Mouse (Mus musculus): Measurements from ENCODE around the gene Hist1h2af. TPM values are rescaled to one million over a fixed set of nuclear protein-coding genes. Genes with fewer than 3 reads are reported as not detected.

Hist1h2af gene
- total RNA-seq, 2 experiments from 2014 or later: 49.0 to 131 TPM

Small RNA genes lying within 50 kb of the gene (microRNA-seq; reads per million reads assigned to microRNA genes)
- gene Gm44297 (0 reads per million in 2 experiments), gene Gm44359 (0 reads per million in 2 experiments), gene Gm44394 (0 reads per million in 2 experiments), gene n-TStga1 (0 to 0.48 reads per million in 2 experiments)

Other genes starting within 250 kb of the Hist1h2af start
- gene Zfp322a, start 164.7 kb upstream of the Hist1h2af start, total RNA-seq (2021): 10 to 100 TPM; 18.8 to 21.7 TPM
- gene Abt1, start 110.0 kb upstream of the Hist1h2af start, total RNA-seq (2021): 1 to 10 TPM; 4.5 to 5.0 TPM
- gene Btn1a1, start 68.0 kb upstream of the Hist1h2af start, total RNA-seq (2021): not detected
- gene Btn2a2, start 45.0 kb upstream of the Hist1h2af start, total RNA-seq (2021): not detected
- 100 to 1,000 TPM; 465 to 538 TPM for gene Hist1h4h, start 2.9 kb upstream of the Hist1h2af start, total RNA-seq (2021)
- gene Hist1h3g, start 1.5 kb downstream of the Hist1h2af start, total RNA-seq (2021): 10 to 100 TPM; 13.1 to 34.3 TPM
- 1 to 10 TPM; 3.7 to 7.4 TPM for gene Hist1h2bh, start 9.5 kb downstream of the Hist1h2af start, total RNA-seq (2021)
- gene Hist1h3f, start 10.1 kb downstream of the Hist1h2af start, total RNA-seq (2021): 10 to 100 TPM; 21.6 to 40.3 TPM
- gene Hist1h4f, start 17.7 kb downstream of the Hist1h2af start, total RNA-seq (2021): 100 to 1,000 TPM; 106 to 209 TPM
- 10 to 100 TPM in 1 of 2 experiments, 1 to 10 TPM in 1; 5.2 to 11.7 TPM for gene Hist1h1d, start 19.4 kb downstream of the Hist1h2af start, total RNA-seq (2021)
- gene Hist1h3e, start 28.5 kb downstream of the Hist1h2af start, total RNA-seq (2021): 10 to 100 TPM; 49.0 to 79.9 TPM
- gene Hist1h2ae, start 37.3 kb downstream of the Hist1h2af start, total RNA-seq (2021): 10 to 100 TPM in 1 of 2 experiments, 1 to 10 TPM in 1; 8.6 to 27.9 TPM
- 100 to 1,000 TPM; 100 to 175 TPM for gene Hist1h2bg, start 37.5 kb downstream of the Hist1h2af start, total RNA-seq (2021)
- gene Hist1h2bf, start 40.3 kb downstream of the Hist1h2af start, total RNA-seq (2021): 10 to 100 TPM; 45.4 to 89.0 TPM
- 10 to 100 TPM; 15.1 to 24.5 TPM for gene Hist1h2ad, start 40.5 kb downstream of the Hist1h2af start, total RNA-seq (2021)
- 10 to 100 TPM in 1 of 2 experiments, 1 to 10 TPM in 1; 7.8 to 17.6 TPM for gene Hist1h3d, start 41.9 kb downstream of the Hist1h2af start, total RNA-seq (2021)
- gene Hist1h4d, start 47.7 kb downstream of the Hist1h2af start, total RNA-seq (2021): 100 to 1,000 TPM in 1 of 2 experiments, 10 to 100 TPM in 1; 92.0 to 119 TPM
- 10 to 100 TPM; 10.5 to 16.6 TPM for gene Hist1h2be, start 87.2 kb downstream of the Hist1h2af start, total RNA-seq (2021)
- gene Hist1h1e, start 88.7 kb downstream of the Hist1h2af start, total RNA-seq (2021): 10 to 100 TPM; 56.8 to 68.5 TPM
- 1 to 10 TPM; 2.0 to 3.7 TPM for gene Hist1h2ac, start 150.0 kb downstream of the Hist1h2af start, total RNA-seq (2021)
- gene Hist1h2bc, start 150.3 kb downstream of the Hist1h2af start, total RNA-seq (2021): 10 to 100 TPM; 48.8 to 56.9 TPM
- gene Hist1h1t, start 161.9 kb downstream of the Hist1h2af start, total RNA-seq (2021): under 1 TPM; 0.31 to 0.32 TPM
- 10 to 100 TPM; 62.9 to 77.3 TPM for gene Hist1h4c, start 164.5 kb downstream of the Hist1h2af start, total RNA-seq (2021)
- gene Hfe, start 176.9 kb downstream of the Hist1h2af start, total RNA-seq (2021): 10 to 100 TPM; 39.5 to 41.3 TPM
- gene Hist1h1c, start 204.9 kb downstream of the Hist1h2af start, total RNA-seq (2021): 100 to 1,000 TPM; 200 to 202 TPM
- gene Hist1h3c, start 211.7 kb downstream of the Hist1h2af start, total RNA-seq (2021): 10 to 100 TPM; 21.1 to 58.2 TPM
- 10 to 100 TPM; 26.5 to 61.9 TPM for gene Hist1h2bb, start 212.8 kb downstream of the Hist1h2af start, total RNA-seq (2021)
- 100 to 1,000 TPM in 1 of 2 experiments, 10 to 100 TPM in 1; 54.2 to 146 TPM for gene Hist1h2ab, start 217.2 kb downstream of the Hist1h2af start, total RNA-seq (2021)
- gene Hist1h3b, start 218.4 kb downstream of the Hist1h2af start, total RNA-seq (2021): 100 to 1,000 TPM in 1 of 2 experiments, 10 to 100 TPM in 1; 70.3 to 154 TPM
- gene Hist1h4b, start 223.1 kb downstream of the Hist1h2af start, total RNA-seq (2021): 10 to 100 TPM; 44.8 to 83.6 TPM
- 10 to 100 TPM; 33.4 to 91.7 TPM for gene Hist1h4a, start 227.3 kb downstream of the Hist1h2af start, total RNA-seq (2021)
- 100 to 1,000 TPM in 1 of 2 experiments, 10 to 100 TPM in 1; 55.1 to 114 TPM for gene Hist1h3a, start 228.5 kb downstream of the Hist1h2af start, total RNA-seq (2021)
- 10 to 100 TPM; 28.9 to 69.7 TPM for gene Hist1h1a, start 229.8 kb downstream of the Hist1h2af start, total RNA-seq (2021)
- gene Trim38, start 236.0 kb downstream of the Hist1h2af start, total RNA-seq (2021): not detected

All from heart, postnatal 14 days (tissue).